Mouse (Mus musculus) forebrain, embryonic 14.5 days (tissue): Measurements from ENCODE around the gene Gas2l2. TPM values are rescaled to one million over a fixed set of nuclear protein-coding genes. Genes with fewer than 3 reads are reported as not detected.
A peak's percentile ranks its signal among the peaks of the same experiment; 100 is the strongest.

Source experiments
- ATAC-seq: fragments of 200-750 bp; cut with Nextera tagmentation; 2 replicates; pipeline ENCODE4 v1.8.0; 2017; ENCODE audit warnings: mild to moderate bottlenecking, moderate library complexity
- DNase-seq: peaks from one replicate; pipeline ENCODE4 v3.0.0-alpha.2; 2015; ENCODE audit warnings: low spot score
- H3K27ac ChIP-seq: fragments of 300-500 bp; sonication (generic); 2 replicates; pipeline ENCODE4 v1.5.1; 2014; ENCODE audit warnings: low read depth, mild to moderate bottlenecking, control low read depth, low read length, moderate library complexity
- H3K27me3 ChIP-seq: fragments of 300-500 bp; sonication (generic); replicated peaks from 2 replicates; pipeline ENCODE4 v1.6.1; 2014; ENCODE audit warnings: low read length, control low read depth, mixed read lengths; ENCODE audit not compliant: control insufficient read depth, insufficient read depth
- H3K36me3 ChIP-seq: fragments of 300-500 bp; sonication (generic); 2 replicates; pipeline ENCODE4 v1.6.1; 2014; ENCODE audit warnings: low read length, control low read depth; ENCODE audit not compliant: control insufficient read depth, insufficient read depth
- H3K4me1 ChIP-seq: fragments of 300-500 bp; sonication (generic); 2 replicates; pipeline ENCODE4 v1.6.1; 2014; ENCODE audit warnings: antibody characterized with exemption, low read length, control low read depth; ENCODE audit not compliant: control insufficient read depth, insufficient read depth
- H3K4me2 ChIP-seq: fragments of 300-500 bp; sonication (generic); 2 replicates; pipeline ENCODE4 v1.6.1; 2014; ENCODE audit warnings: mild to moderate bottlenecking, control low read depth, low read length
- H3K4me3 ChIP-seq: fragments of 300-500 bp; sonication (generic); 2 replicates; pipeline ENCODE4 v1.5.1; 2014; ENCODE audit warnings: low read depth, low read length, control low read depth
- H3K9ac ChIP-seq: fragments of 300-500 bp; sonication (generic); 2 replicates; pipeline ENCODE4 v1.6.1; 2014; ENCODE audit warnings: mild to moderate bottlenecking, low read length, control low read depth, moderate library complexity
- H3K9me3 ChIP-seq: fragments of 300-500 bp; sonication (generic); replicated peaks from 2 replicates; pipeline ENCODE4 v1.6.1; 2016; ENCODE audit warnings: low read length, control low read depth, mixed read lengths; ENCODE audit not compliant: control insufficient read depth
- WGBS: fragments of 180-500 bp; shearing (Covaris S2); extraction: QIAGEN DNeasy Blood & Tissue Kit; methylation state at CpG from one replicate; pipeline ENCODE4 v1.1.7; 2014; 5-methylcytosine and 5-hydroxymethylcytosine counted together
- polyA plus RNA-seq: library from polyadenylated mRNA; unstranded; fragments of >200 nt; fragmentation: Nextera tagmentation; extraction: Ambion mirVana; gene quantifications from 2 replicates; pipeline ENCODE4 v1.2.1, GENCODE M21; 2014

Gas2l2 gene
- 0.32 and 0.38 TPM in 2 replicates for polyA plus RNA-seq

DNA sequence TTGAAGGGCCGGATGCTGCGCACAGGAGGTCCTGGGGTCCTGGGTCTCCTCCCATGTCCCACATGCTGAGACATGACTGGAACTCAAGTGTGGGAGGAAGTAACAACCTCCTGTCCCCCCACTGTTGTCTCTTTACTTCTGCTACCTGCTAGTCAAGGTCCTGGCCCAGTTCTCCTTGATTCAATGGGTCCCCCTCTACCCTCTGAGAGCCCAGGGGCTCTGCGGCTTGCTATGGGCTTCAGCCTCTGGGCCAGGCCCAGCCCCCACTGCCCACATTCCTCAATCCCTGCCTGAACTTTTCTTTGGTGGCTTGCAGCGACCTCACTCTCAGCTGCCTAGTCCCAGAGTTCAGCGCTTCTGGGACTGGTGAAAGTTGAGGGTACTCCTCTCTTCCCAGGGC, at the start of gene Gas2l2:
TSS of gene Gas2l2 (minus strand) at position 101 of the 400 bp plus-strand sequence.
- WGBS = 52% methylated on average over 5 of the region's 5 CpGs
- H3K27me3 ChIP-seq = peaks cover 4% of the 10 kb centered on the region; the same call in 1 of the 2 replicates
- H3K4me2 ChIP-seq = no peak within 1 kb of the TSS
- no peak within 1 kb of the TSS for H3K4me3 ChIP-seq
- no peak within 1 kb of the TSS for H3K9ac ChIP-seq
- no peaks in the 10 kb centered on the region for H3K36me3 ChIP-seq
- DNase-seq (no peak), ATAC-seq (no peak)
- no peak within 1 kb of the TSS for H3K27ac ChIP-seq
- no peaks in the 10 kb centered on the region for H3K4me1 ChIP-seq
- no peaks in the 10 kb centered on the region for H3K9me3 ChIP-seq

DNA sequence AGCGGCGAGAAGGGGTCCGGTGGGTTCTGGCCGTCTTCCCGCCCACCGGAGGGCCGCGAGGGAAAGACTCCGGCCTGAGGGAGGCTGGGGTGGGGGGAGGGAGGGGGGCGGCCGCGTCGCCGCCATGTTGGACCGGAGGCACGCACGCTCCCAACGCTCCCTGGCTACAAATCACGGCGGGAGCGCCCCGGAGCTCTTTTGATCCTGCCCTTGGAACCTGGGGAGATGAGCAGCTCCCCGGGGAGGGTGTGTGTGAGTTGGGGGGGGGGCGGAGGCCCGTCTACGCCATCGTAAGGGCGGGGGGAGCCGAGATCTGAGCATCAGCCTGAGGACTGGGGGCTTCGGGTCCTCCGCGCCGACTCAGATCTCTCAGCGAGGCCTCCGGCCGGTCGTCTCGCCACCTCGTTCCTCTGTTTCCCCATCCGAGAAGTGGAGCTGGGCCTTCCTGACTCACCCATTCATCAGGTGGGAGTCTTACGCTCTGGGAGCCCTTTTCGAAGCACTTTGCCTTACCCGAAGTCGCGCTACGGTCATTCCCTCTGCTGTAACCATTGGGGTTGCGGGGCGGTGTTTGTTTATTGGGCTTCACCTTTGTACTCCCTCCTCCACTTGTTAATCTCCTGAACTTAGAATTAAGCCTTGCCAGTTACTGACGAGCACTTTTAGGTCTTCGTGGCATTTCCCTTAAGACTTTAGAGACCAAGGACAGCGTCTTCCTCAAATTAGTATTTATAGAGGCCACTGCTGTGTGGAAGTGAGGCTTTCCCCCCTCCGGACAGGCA, 44.2 kb upstream of the Gas2l2 start:
- DNase-seq (no peak), ATAC-seq (peak; percentile 86)
- Histone ChIP-seq H3K36me3 (peaks cover 19% of the 10 kb centered on the region), H3K4me2 (peak overlapping the region; percentile 91), H3K27me3 (no peaks in the 10 kb centered on the region), H3K4me3 (peak overlapping the region; percentile 95), H3K9me3 (no peaks in the 10 kb centered on the region), H3K9ac (peak overlapping the region; percentile 93), H3K27ac (peak overlapping the region; percentile 97), H3K4me1 (peaks cover 11% of the 10 kb centered on the region)
- WGBS = 1% methylated on average over 42 of the region's 52 CpGs

DNA sequence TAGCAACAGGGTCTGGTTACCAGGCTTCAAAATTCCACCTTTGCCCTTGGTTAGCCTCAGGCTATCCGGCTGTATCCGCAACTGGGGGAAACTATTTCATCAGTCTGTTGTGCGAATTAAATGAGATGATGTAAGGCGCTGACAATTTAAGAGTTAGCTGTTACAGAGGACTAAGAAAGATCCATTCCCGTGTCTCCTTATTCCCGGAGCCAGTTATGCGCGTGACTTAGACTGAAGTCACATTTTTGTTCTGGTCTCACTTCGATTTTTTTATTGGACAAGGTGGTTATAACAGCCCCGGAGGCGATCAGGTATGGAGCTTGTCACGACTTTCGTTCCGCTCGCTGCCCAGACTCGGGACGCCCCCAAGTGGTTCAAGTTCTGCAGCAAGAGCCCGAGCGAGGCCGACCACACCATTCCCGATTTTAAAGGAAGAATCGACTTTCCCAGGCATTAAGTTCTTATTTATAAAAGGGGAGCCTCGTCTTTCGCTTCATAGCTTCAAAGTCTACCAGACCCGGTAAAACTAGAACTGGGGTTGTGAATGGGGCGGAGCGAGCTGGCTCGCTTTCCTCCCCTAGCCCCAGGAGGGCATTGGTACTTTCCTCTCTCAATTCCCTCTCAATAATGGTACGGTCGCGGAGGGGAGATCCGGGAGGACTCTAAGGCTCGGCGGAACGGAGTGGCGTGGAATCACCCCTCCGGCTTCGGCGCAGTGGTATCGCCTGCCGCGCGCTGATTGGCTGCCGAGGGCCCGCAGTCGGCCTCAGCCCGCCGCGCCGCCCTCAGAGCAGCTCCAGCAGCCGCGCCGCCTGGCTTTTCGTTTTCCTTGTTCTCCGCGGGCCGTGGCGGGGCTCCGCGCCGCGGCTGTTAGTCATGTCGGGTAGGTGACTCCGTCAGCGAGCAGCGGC, 43.3 kb upstream of the Gas2l2 start, which contains the start of gene Taf15:
TSS of gene Taf15 (plus strand) at position 763 of the 911 bp plus-strand sequence.
- DNase-seq (peak; percentile 99), ATAC-seq (peak; percentile 99)
- peak within 1 kb of the TSS; percentile 95 for H3K4me3 ChIP-seq
- under 1% methylated on average over 66 of the region's 66 CpGs for WGBS
- peak within 1 kb of the TSS; percentile 97 for H3K27ac ChIP-seq
- H3K36me3 ChIP-seq = peaks cover 12% of the 10 kb centered on the region
- H3K27me3 ChIP-seq = no peaks in the 10 kb centered on the region
- H3K9me3 ChIP-seq = no peaks in the 10 kb centered on the region
- peak within 1 kb of the TSS; percentile 93 for H3K9ac ChIP-seq
- peak within 1 kb of the TSS; percentile 91 for H3K4me2 ChIP-seq
- H3K4me1 ChIP-seq = peaks cover 11% of the 10 kb centered on the region

GRCm38 (mm10) chr11:83471766-83472165, 42.5 kb upstream of the Gas2l2 start:
- Histone ChIP-seq H3K9me3 (no peaks in the 10 kb centered on the region), H3K4me2 (peak overlapping the region; percentile 56; the same call in 1 of the 2 replicates), H3K27ac (no peak overlapping the region), H3K9ac (no peak overlapping the region), H3K4me3 (no peak overlapping the region), H3K36me3 (peaks cover 8% of the 10 kb centered on the region), H3K27me3 (no peaks in the 10 kb centered on the region), H3K4me1 (peaks cover 17% of the 10 kb centered on the region)
- DNase-seq = no peak
- WGBS = 89% methylated on average over 2 of the region's 2 CpGs
- no peak for ATAC-seq

DNA sequence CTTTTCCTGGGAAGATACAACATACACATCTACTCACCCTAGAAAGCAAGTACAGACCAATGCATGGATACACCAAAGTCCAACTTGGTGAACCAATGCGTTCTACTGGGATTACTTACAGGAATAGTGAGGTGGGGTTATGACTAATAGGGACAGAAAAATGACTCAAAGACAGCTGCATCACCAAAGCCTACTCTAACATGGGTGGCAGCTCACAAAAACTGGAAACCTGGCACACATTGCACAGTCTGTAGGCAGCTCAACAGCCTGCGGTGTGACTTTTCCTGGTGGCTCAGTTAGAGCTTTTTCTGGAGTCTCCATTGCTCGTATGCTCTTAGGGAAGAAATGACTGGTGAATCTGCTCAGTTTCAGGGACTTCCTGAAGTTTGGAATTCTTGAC, 39.5 kb upstream of the Gas2l2 start:
- Histone ChIP-seq H3K9me3 (no peaks in the 10 kb centered on the region), H3K4me3 (no peak overlapping the region), H3K9ac (no peak overlapping the region), H3K4me2 (no peak overlapping the region), H3K27ac (no peak overlapping the region), H3K4me1 (peaks cover 8% of the 10 kb centered on the region; the same call in 1 of the 2 replicates), H3K36me3 (no peaks in the 10 kb centered on the region), H3K27me3 (peaks cover 7% of the 10 kb centered on the region)
- ATAC-seq (no peak), DNase-seq (no peak)
- WGBS = 94% methylated on average over 3 of the region's 3 CpGs

DNA sequence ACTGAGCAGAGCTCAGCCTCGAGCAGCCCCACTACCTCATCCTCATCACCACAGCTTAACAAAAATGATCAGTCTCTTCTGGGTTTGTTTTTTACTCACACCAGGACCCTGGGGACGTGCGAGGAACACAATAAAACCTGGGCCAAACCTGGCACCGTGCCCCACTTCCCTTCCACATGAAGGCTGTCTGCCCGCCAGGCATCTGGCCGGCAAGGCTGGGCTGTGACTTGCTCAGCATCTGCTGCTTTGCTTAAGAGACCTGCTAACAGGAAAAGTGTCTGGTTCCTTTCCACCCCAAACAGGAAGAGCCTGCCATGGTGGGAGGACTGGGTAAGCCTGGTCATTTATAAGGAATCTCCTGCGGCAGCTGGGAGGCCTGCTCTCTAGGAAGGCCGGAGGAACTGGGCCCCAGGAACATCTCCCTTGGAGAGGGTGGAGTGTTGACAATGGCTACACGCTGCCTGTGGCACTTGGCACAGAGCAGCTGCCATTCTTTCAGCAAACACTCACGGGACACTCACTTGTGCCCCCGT, 37.9 kb upstream of the Gas2l2 start:
- H3K27ac ChIP-seq = no peak overlapping the region; the same call in 1 of the 2 replicates
- peak; percentile 64 for ATAC-seq

GRCm38 (mm10) chr11:83465976-83466375, 36.7 kb upstream of the Gas2l2 start:
- Histone ChIP-seq H3K9me3 (no peaks in the 10 kb centered on the region), H3K9ac (no peak overlapping the region), H3K4me2 (no peak overlapping the region), H3K27me3 (peaks cover 16% of the 10 kb centered on the region), H3K36me3 (no peaks in the 10 kb centered on the region), H3K27ac (no peak overlapping the region), H3K4me1 (peaks cover 8% of the 10 kb centered on the region; the same call in 1 of the 2 replicates), H3K4me3 (no peak overlapping the region)
- DNase-seq = peak; percentile 59
- no peak for ATAC-seq
- WGBS = 18% methylated on average over 2 of the region's 2 CpGs

More for the DNA sequence above, 37.9 kb upstream of the Gas2l2 start:
- H3K4me1 ChIP-seq = peaks cover 8% of the 10 kb centered on the region; the same call in 1 of the 2 replicates
- H3K9me3 ChIP-seq = no peaks in the 10 kb centered on the region
- H3K4me3 ChIP-seq = no peak overlapping the region
- peak; percentile 76 for DNase-seq
- no peak overlapping the region for H3K9ac ChIP-seq
- peaks cover 16% of the 10 kb centered on the region for H3K27me3 ChIP-seq
- no peaks in the 10 kb centered on the region for H3K36me3 ChIP-seq
- WGBS = 40% methylated on average over 11 of the region's 11 CpGs
- H3K4me2 ChIP-seq = no peak overlapping the region

GRCm38 (mm10) chr11:83462711-83463244, 33.5 kb upstream of the Gas2l2 start, which contains the start of gene Mmp28:
Mmp28 (minus strand) TSS chr11:83463071.
- H3K4me1 ChIP-seq = peaks cover 8% of the 10 kb centered on the region; the same call in 1 of the 2 replicates
- H3K36me3 ChIP-seq = no peaks in the 10 kb centered on the region
- H3K4me2 ChIP-seq = peak within 1 kb of the TSS; percentile 90
- H3K9me3 ChIP-seq = no peaks in the 10 kb centered on the region
- WGBS = under 1% methylated on average over 37 of the region's 42 CpGs
- peak within 1 kb of the TSS; percentile 68 for H3K9ac ChIP-seq
- no peak within 1 kb of the TSS for H3K27ac ChIP-seq
- H3K27me3 ChIP-seq = peaks cover 21% of the 10 kb centered on the region
- DNase-seq (no peak), ATAC-seq (no peak; the same call in 1 of the 2 replicates)
- H3K4me3 ChIP-seq = peak within 1 kb of the TSS; percentile 41
